Mouse (Mus musculus): ENCODE results near the gene Tmc3.

Gene Tmc3

DNA sequence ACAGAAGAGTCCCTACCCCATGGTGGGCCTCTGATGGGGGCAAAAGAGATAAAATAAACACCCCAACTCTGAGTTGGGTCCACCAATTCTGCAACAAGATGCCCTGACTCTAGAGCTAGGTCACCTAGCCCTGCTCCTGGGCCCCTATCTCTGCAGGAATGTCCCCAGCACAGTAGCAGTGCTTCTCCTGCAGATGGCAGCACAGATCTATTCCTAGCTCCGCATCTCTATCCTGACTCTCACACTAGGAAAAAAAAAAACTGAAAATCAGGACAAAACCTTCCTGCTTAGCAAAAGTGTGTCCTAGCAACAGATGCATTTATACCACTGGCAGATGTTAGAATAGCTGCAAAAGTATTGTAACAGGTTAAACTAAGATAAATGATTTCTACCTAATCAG, 84.0 kb downstream of the Tmc3 start:
- peak in 1 of 2 experiments; percentile 59 for DNase-seq (ENCODE audit: low spot score in 2 of 2)

DNA sequence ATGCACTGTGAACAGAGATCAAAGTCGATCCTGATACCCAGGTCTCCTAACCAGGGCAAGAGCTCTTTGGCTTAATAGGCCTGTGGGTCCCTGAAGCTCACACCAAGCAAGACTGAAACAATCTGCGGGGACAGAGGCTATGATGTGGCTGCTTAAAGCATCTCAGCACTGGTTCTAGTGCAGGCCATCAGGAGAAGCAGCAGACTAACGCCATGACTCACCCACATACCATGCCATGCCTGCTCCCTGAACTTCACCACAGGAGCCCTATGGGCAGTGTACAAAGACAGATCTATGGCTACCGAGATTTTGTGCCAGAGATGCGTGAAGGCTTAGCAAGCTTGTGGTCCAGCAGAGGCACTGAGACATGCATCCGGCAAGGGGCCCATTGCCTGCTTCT, 86.8 kb downstream of the Tmc3 start:
- no peak for DNase-seq (ENCODE audit: low spot score in 2 of 2)

Data from frontal cortex, postnatal 10 days (tissue).